Mouse (Mus musculus): Measurements from ENCODE around the gene Tead1.
A peak's percentile ranks its signal among the peaks of the same experiment; 100 is the strongest.

The Tead1 gene

GRCm38 (mm10) chr7:112728399-112728798 lies 49.3 kb downstream of the Tead1 start:
- no peak for DNase-seq (ENCODE audit: low spot score)

GRCm38 (mm10) chr7:112730209-112730608 lies 51.1 kb downstream of the Tead1 start:
- no peak for DNase-seq (ENCODE audit: low spot score)

GRCm38 (mm10) chr7:112731584-112731983 lies 52.5 kb downstream of the Tead1 start:
- DNase-seq (ENCODE audit: low spot score) = no peak

- no peak for DNase-seq (ENCODE audit: low spot score)
Observed at GRCm38 (mm10) chr7:112739174-112739573, 60.1 kb downstream of the Tead1 start.

- no peak for DNase-seq (ENCODE audit: low spot score)
Observed at GRCm38 (mm10) chr7:112741790-112742189, 62.7 kb downstream of the Tead1 start.

- no peak for DNase-seq (ENCODE audit: low spot score)
Observed at GRCm38 (mm10) chr7:112743063-112743462, 63.9 kb downstream of the Tead1 start.

- peak; percentile 30 for DNase-seq (ENCODE audit: low spot score)
Observed at GRCm38 (mm10) chr7:112743621-112744395, 64.7 kb downstream of the Tead1 start.

- DNase-seq (ENCODE audit: low spot score) = no peak
Observed at GRCm38 (mm10) chr7:112747187-112747586, 68.1 kb downstream of the Tead1 start.

- no peak for DNase-seq (ENCODE audit: low spot score)
Observed at GRCm38 (mm10) chr7:112747836-112748235, 68.7 kb downstream of the Tead1 start.

GRCm38 (mm10) chr7:112748327-112748726 lies 69.2 kb downstream of the Tead1 start:
- no peak for DNase-seq (ENCODE audit: low spot score)

- DNase-seq (ENCODE audit: low spot score) = no peak
Observed at GRCm38 (mm10) chr7:112750101-112750500, 71.0 kb downstream of the Tead1 start.

GRCm38 (mm10) chr7:112752311-112752710 lies 73.2 kb downstream of the Tead1 start:
- DNase-seq (ENCODE audit: low spot score) = no peak

- DNase-seq (ENCODE audit: low spot score) = no peak
Observed at GRCm38 (mm10) chr7:112753314-112753713, 74.2 kb downstream of the Tead1 start.

GRCm38 (mm10) chr7:112759359-112759975 lies 80.3 kb downstream of the Tead1 start:
- DNase-seq (ENCODE audit: low spot score) = no peak

GRCm38 (mm10) chr7:112760293-112760692 lies 81.2 kb downstream of the Tead1 start:
- DNase-seq (ENCODE audit: low spot score) = no peak

GRCm38 (mm10) chr7:112760782-112761181 lies 81.7 kb downstream of the Tead1 start:
- DNase-seq (ENCODE audit: low spot score) = peak; percentile 20

- no peak for DNase-seq (ENCODE audit: low spot score)
Observed at GRCm38 (mm10) chr7:112762870-112763269, 83.8 kb downstream of the Tead1 start.

- DNase-seq (ENCODE audit: low spot score) = no peak
Observed at GRCm38 (mm10) chr7:112763513-112763912, 84.4 kb downstream of the Tead1 start.

- no peak for DNase-seq (ENCODE audit: low spot score)
Observed at GRCm38 (mm10) chr7:112764921-112765320, 85.8 kb downstream of the Tead1 start.

- DNase-seq (ENCODE audit: low spot score) = no peak
Observed at GRCm38 (mm10) chr7:112769866-112770265, 90.7 kb downstream of the Tead1 start.

- no peak for DNase-seq (ENCODE audit: low spot score)
Observed at GRCm38 (mm10) chr7:112771461-112771860, 92.3 kb downstream of the Tead1 start.

- DNase-seq (ENCODE audit: low spot score) = no peak
Observed at GRCm38 (mm10) chr7:112772777-112773176, 93.7 kb downstream of the Tead1 start.

GRCm38 (mm10) chr7:112773601-112774000 lies 94.5 kb downstream of the Tead1 start:
- DNase-seq (ENCODE audit: low spot score) = no peak

- no peak for DNase-seq (ENCODE audit: low spot score)
Observed at GRCm38 (mm10) chr7:112775816-112776215, 96.7 kb downstream of the Tead1 start.

Measured in urinary bladder, postnatal 14 days (tissue).